Mouse (Mus musculus): Measurements from ENCODE around the gene Aebp1.

GRCm38 (mm10) chr11:5829327-5829726 is 32.4 kb upstream of the Aebp1 start:
- TF ChIP-seq POU5F1 (IDR thresholded peaks at IDR 0.05; ENCODE audit: borderline replicate concordance, low read length) (no peak), CTCF (conservative IDR thresholded peaks at IDR 0.05; ENCODE audit: low read length) (no peak), NANOG (IDR thresholded peaks at IDR 0.05; ENCODE audit: borderline replicate concordance, low read length) (no peak)

Measured in E14TG2a.4 (cell line).